Mouse (Mus musculus): Measurements from ENCODE around the gene Gnmt.

Gene Gnmt

GRCm38 (mm10) chr17:46703971-46704886 lies 24.7 kb downstream of the Gnmt start:
- in situ Hi-C loops (cut with MboI): no loop called here

GRCm38 (mm10) chr17:46702506-46702905 lies 26.5 kb downstream of the Gnmt start:
- in situ Hi-C loops (cut with MboI): no loop called here

GRCm38 (mm10) chr17:46702100-46702499 lies 26.9 kb downstream of the Gnmt start:
- in situ Hi-C loops (cut with MboI): no loop called here

- in situ Hi-C loops (cut with MboI): no loop called here
These were observed 27.5 kb downstream of the Gnmt start for GRCm38 (mm10) chr17:46701489-46701888.

- in situ Hi-C loops (cut with MboI): no loop called here
These were observed 29.1 kb downstream of the Gnmt start for GRCm38 (mm10) chr17:46699912-46700311.

GRCm38 (mm10) chr17:46699245-46699644 lies 29.7 kb downstream of the Gnmt start:
- in situ Hi-C loops (cut with MboI): no loop called here

- in situ Hi-C loops (cut with MboI): no loop called here
These were observed 30.5 kb downstream of the Gnmt start for GRCm38 (mm10) chr17:46698515-46698914.

- in situ Hi-C loops (cut with MboI): no loop called here
These were observed 34.4 kb downstream of the Gnmt start for GRCm38 (mm10) chr17:46694517-46695063.

- in situ Hi-C loops (cut with MboI): no loop called here
These were observed 37.6 kb downstream of the Gnmt start for GRCm38 (mm10) chr17:46691390-46691789.

- in situ Hi-C loops (cut with MboI): no loop called here
These were observed 38.3 kb downstream of the Gnmt start for GRCm38 (mm10) chr17:46690665-46691064.

GRCm38 (mm10) chr17:46685913-46686312 lies 43.1 kb downstream of the Gnmt start:
- in situ Hi-C loops (cut with MboI): no loop called here

GRCm38 (mm10) chr17:46682654-46683389 lies 46.1 kb downstream of the Gnmt start:
- in situ Hi-C loops (cut with MboI): no loop called here

GRCm38 (mm10) chr17:46681466-46682118 lies 47.4 kb downstream of the Gnmt start:
- in situ Hi-C loops (cut with MboI): no loop called here

- in situ Hi-C loops (cut with MboI): no loop called here
These were observed 48.1 kb downstream of the Gnmt start, which contains the start of gene Klhdc3 for GRCm38 (mm10) chr17:46680760-46681373. TSS of gene Klhdc3 (minus strand) at chr17:46680914.

- in situ Hi-C loops (cut with MboI): no loop called here
These were observed 48.9 kb downstream of the Gnmt start for GRCm38 (mm10) chr17:46679843-46680759.

GRCm38 (mm10) chr17:46678911-46679310 lies 50.1 kb downstream of the Gnmt start:
- in situ Hi-C loops (cut with MboI): no loop called here

GRCm38 (mm10) chr17:46678416-46678815 lies 50.6 kb downstream of the Gnmt start, which contains the start of gene Mea1:
TSS of gene Mea1 (plus strand) at chr17:46678793.
- in situ Hi-C loops (cut with MboI): no loop called here
